Mouse (Mus musculus) cerebellum, postnatal 4 days (tissue): ENCODE results near the gene Fam171a2.

Experiments used
- DNase-seq, 2 experiments: peaks; one replicate each; pipeline ENCODE4 v3.0.0; 2022; ENCODE audit warnings: low spot score in 2 of 2, mixed read lengths in 1 of 2

Fam171a2 gene

GRCm38 (mm10) chr11:102455740-102456396, 8.4 kb upstream of the Fam171a2 start:
- peak in 1 of 2 experiments; percentile 65 for DNase-seq

- no peak for DNase-seq
Measured at GRCm38 (mm10) chr11:102453131-102453530, 5.6 kb upstream of the Fam171a2 start.

GRCm38 (mm10) chr11:102449043-102450008, 1.8 kb upstream of the Fam171a2 start:
- no peak for DNase-seq

GRCm38 (mm10) chr11:102448327-102448726, 845 bp upstream of the Fam171a2 start:
- no peak for DNase-seq

- no peak for DNase-seq
Measured at GRCm38 (mm10) chr11:102446581-102447461, 661 bp downstream of the Fam171a2 start.

- DNase-seq = no peak
Measured at GRCm38 (mm10) chr11:102445891-102446361, 1.6 kb downstream of the Fam171a2 start.

GRCm38 (mm10) chr11:102445264-102445890, 2.1 kb downstream of the Fam171a2 start:
- no peak for DNase-seq

- DNase-seq = no peak
Measured at GRCm38 (mm10) chr11:102444781-102445180, 2.7 kb downstream of the Fam171a2 start.

- no peak for DNase-seq
Measured at GRCm38 (mm10) chr11:102444321-102444720, 3.2 kb downstream of the Fam171a2 start.

- no peak for DNase-seq
Measured at GRCm38 (mm10) chr11:102443740-102444139, 3.7 kb downstream of the Fam171a2 start.

- no peak for DNase-seq
Measured at GRCm38 (mm10) chr11:102442089-102442488, 5.4 kb downstream of the Fam171a2 start.

GRCm38 (mm10) chr11:102441434-102441833, 6.0 kb downstream of the Fam171a2 start:
- no peak for DNase-seq

- DNase-seq = no peak
Measured at GRCm38 (mm10) chr11:102440255-102440654, 7.2 kb downstream of the Fam171a2 start.

GRCm38 (mm10) chr11:102439093-102440082, 8.1 kb downstream of the Fam171a2 start:
- no peak for DNase-seq

GRCm38 (mm10) chr11:102438212-102439092, 9.0 kb downstream of the Fam171a2 start:
- DNase-seq = peak; percentile 94 to 98

- DNase-seq = peak in 1 of 2 experiments; percentile 73
Measured at GRCm38 (mm10) chr11:102437120-102438061, 10.1 kb downstream of the Fam171a2 start.

GRCm38 (mm10) chr11:102436471-102436790, 11.1 kb downstream of the Fam171a2 start:
- no peak for DNase-seq
